Mouse (Mus musculus) stomach, postnatal 0 days (tissue): Measurements from ENCODE around the gene Fgfr2.

ENCODE experiments used
- CTCF ChIP-seq: IDR thresholded peaks from 2 replicates; pipeline ENCODE4 v1.5.1; 2016; ENCODE audit warnings: antibody characterized with exemption, low read depth, mild to moderate bottlenecking, moderate library complexity
- EP300 ChIP-seq: optimal IDR thresholded peaks from 2 replicates; pipeline ENCODE3; 2016; ENCODE audit warnings: antibody characterized with exemption

- TF ChIP-seq EP300 (no peak), CTCF (no peak)
These were observed 2977.9 kb downstream of the Fgfr2 start for GRCm38 (mm10) chr7:130145211-130145610.
